Mouse (Mus musculus) mouse embryonic stem cell (cell line): ENCODE measurements at regions not wholly inside any gene's neighbourhood (a gene's known extent, or its start where the extent isn't known, plus 50 kb on each side); places are given as distances from the start of the nearest gene placed in this dataset.

Experiments
- in situ Hi-C, 2 experiments: fragments of 300-500 bp; cut with MboI; formaldehyde crosslinking; loops; 1 replicate in 1 of 2; 3 replicates in 1 of 2; pipeline ENCODE4 v1.14.3; 2019 to 2020; ENCODE audit warnings: low sequenced_read_pairs in 2 of 2, low pct_unique_long_range_greater_than_20kb in 1 of 2, mixed read lengths in 1 of 2; ENCODE audit not compliant: unreplicated experiment in 1 of 2

- in situ Hi-C loops = no loop called here
Observed at GRCm38 (mm10) chr15:56448015-56448645, 1029.3 kb downstream of the Slc22a22 start.

GRCm38 (mm10) chr15:56440171-56440570 lies 1037.3 kb downstream of the Slc22a22 start:
- in situ Hi-C loops = no loop called here

GRCm38 (mm10) chr15:56438370-56438769 lies 1039.1 kb downstream of the Slc22a22 start:
- in situ Hi-C loops = no loop called here

GRCm38 (mm10) chr15:56436131-56436530 lies 1041.3 kb downstream of the Slc22a22 start:
- in situ Hi-C loops = no loop called here

- in situ Hi-C loops = no loop called here
Observed at GRCm38 (mm10) chr15:56425986-56426385, 1051.4 kb downstream of the Slc22a22 start.

GRCm38 (mm10) chr15:56420681-56421080 lies 1056.7 kb downstream of the Slc22a22 start:
- in situ Hi-C loops = no loop called here

- in situ Hi-C loops = no loop called here
Observed at GRCm38 (mm10) chr15:56391982-56392381, 1085.4 kb downstream of the Slc22a22 start.

GRCm38 (mm10) chr15:56378511-56378910 lies 1098.9 kb downstream of the Slc22a22 start:
- in situ Hi-C loops = no loop called here

GRCm38 (mm10) chr15:56350903-56351302 lies 1126.5 kb downstream of the Slc22a22 start:
- in situ Hi-C loops = no loop called here

- in situ Hi-C loops = loop anchor here (25.0 kb wide), 3 partner anchors 416 to 1166 kb away; no protein-coding TSS in a partner anchor
Observed at GRCm38 (mm10) chr15:56346111-56346510, 1131.3 kb downstream of the Slc22a22 start.

GRCm38 (mm10) chr15:56344973-56345372 lies 1132.5 kb downstream of the Slc22a22 start:
- in situ Hi-C loops = loop anchor here (25.0 kb wide), 3 partner anchors 417 to 1167 kb away; no protein-coding TSS in a partner anchor

GRCm38 (mm10) chr15:56344304-56344932 lies 1133.0 kb downstream of the Slc22a22 start:
- in situ Hi-C loops = loop anchor here (25.0 kb wide), 3 partner anchors 418 to 1168 kb away; no protein-coding TSS in a partner anchor

- in situ Hi-C loops = loop anchor here (25.0 kb wide), 3 partner anchors 424 to 1174 kb away; no protein-coding TSS in a partner anchor
Observed at GRCm38 (mm10) chr15:56337879-56338278, 1139.5 kb downstream of the Slc22a22 start.

- in situ Hi-C loops = loop anchor here (25.0 kb wide), 3 partner anchors 426 to 1176 kb away; no protein-coding TSS in a partner anchor
Observed at GRCm38 (mm10) chr15:56336449-56336848, 1141.0 kb downstream of the Slc22a22 start.

- in situ Hi-C loops = loop anchor here (25.0 kb wide), 3 partner anchors 427 to 1177 kb away; no protein-coding TSS in a partner anchor
Observed at GRCm38 (mm10) chr15:56335011-56335410, 1142.4 kb downstream of the Slc22a22 start.

- in situ Hi-C loops = no loop called here
Observed at GRCm38 (mm10) chr15:56320501-56320900, 1156.9 kb downstream of the Slc22a22 start.

- in situ Hi-C loops = no loop called here
Observed at GRCm38 (mm10) chr15:56294910-56295438, 1182.5 kb downstream of the Slc22a22 start.

- in situ Hi-C loops = no loop called here
Observed at GRCm38 (mm10) chr15:56278622-56279301, 1198.7 kb downstream of the Slc22a22 start.

- in situ Hi-C loops = no loop called here
Observed at GRCm38 (mm10) chr15:56278006-56278405, 1199.4 kb downstream of the Slc22a22 start.
